21 mouse cellular contexts compared by ENCODE assay signal in the genomic region with DNA sequence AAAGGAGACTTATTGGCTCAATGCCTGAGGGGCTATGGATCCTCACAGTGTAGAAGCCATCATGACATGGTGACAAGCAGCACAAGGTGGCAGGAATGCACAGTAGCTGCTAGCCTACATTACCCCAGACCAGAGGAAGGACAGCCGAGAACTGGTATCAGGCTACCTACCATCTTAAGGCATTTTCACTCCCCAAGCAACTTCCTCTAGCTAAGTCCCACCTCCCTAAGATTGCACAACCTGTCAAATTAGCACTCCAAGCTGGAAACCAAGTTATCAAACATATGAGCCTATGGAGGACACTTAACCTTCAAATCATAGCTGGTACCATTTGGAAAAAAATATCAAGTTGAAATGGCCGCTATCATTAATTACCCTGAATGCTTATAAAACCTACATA.
"Had no signal": no experiment of that assay in that cellular context is flagged by ENCODE, and none has a peak within 500 bp of the region (broad histone marks: within the 10 kb centered on the region; RNA-seq: fewer than 3 reads in every experiment).

No protein-coding gene starts in this region.

- H3K27me3 ChIP-seq: liver, embryonic 13.5 days; liver, embryonic 15.5 days; lung, embryonic 15.5 days; midbrain, embryonic 12.5 days; neural tube, embryonic 13.5 days; neural tube, embryonic 15.5 days; stomach, embryonic 15.5 days had no signal

- DNase-seq: liver, embryonic 13.5 days; liver, postnatal 0 days; lung, adult 2 months; lung, postnatal 14 days; midbrain, embryonic 14.5 days; right cerebral cortex, postnatal 14 days; thymus, adult 2 months; thymus, postnatal 25 days; thymus, postnatal 4 days had no signal

- H3K27ac ChIP-seq: liver, embryonic 13.5 days; liver, embryonic 15.5 days; lung, embryonic 15.5 days; macrophage; midbrain, embryonic 10.5 days; midbrain, embryonic 12.5 days; neural tube, embryonic 13.5 days; neural tube, embryonic 15.5 days; stomach, embryonic 15.5 days; stomach, postnatal 0 days had no signal

- H3K9ac ChIP-seq: liver, embryonic 13.5 days; liver, embryonic 15.5 days; liver, postnatal 0 days; lung, embryonic 15.5 days; midbrain, embryonic 12.5 days; neural tube, embryonic 13.5 days; neural tube, embryonic 15.5 days; stomach, embryonic 15.5 days had no signal

- H3K4me3 ChIP-seq: liver, embryonic 13.5 days; liver, embryonic 15.5 days; lung, embryonic 15.5 days; midbrain, embryonic 10.5 days; midbrain, embryonic 12.5 days; myocyte; neural tube, embryonic 13.5 days; neural tube, embryonic 15.5 days; stomach, embryonic 15.5 days had no signal

- H3K4me2 ChIP-seq: liver, embryonic 13.5 days; liver, embryonic 15.5 days; lung, embryonic 15.5 days; midbrain, embryonic 12.5 days; neural tube, embryonic 13.5 days; neural tube, embryonic 15.5 days; stomach, embryonic 15.5 days had no signal

- ATAC-seq: liver, postnatal 0 days; lung, postnatal 0 days; midbrain, embryonic 16.5 days had no signal

- H3K9me3 ChIP-seq: liver, embryonic 13.5 days; liver, embryonic 15.5 days; lung, embryonic 15.5 days; midbrain, embryonic 10.5 days; midbrain, embryonic 12.5 days; neural tube, embryonic 13.5 days; neural tube, embryonic 15.5 days; stomach, embryonic 15.5 days had no signal
